Mouse (Mus musculus) frontal cortex, adult 2 months (tissue): ENCODE data around the gene Ostn. TPM values are rescaled to one million over a fixed set of nuclear protein-coding genes. Genes with fewer than 3 reads are reported as not detected.

Experiments
- DNase-seq, 2 experiments: peaks; one replicate each; pipeline ENCODE4 v3.0.0; 2022; ENCODE audit warnings: low spot score in 1 of 2; ENCODE audit errors: extremely low spot score in 1 of 2
- polyA plus RNA-seq: library from polyadenylated mRNA; depleted of rRNA; stranded (reverse); fragments of >200 nt; gene quantifications from 2 replicates; pipeline ENCODE4 v1.2.3, GENCODE M21; 2012; rRNA removed

Ostn gene
- polyA plus RNA-seq, 1 experiment, result 0.06 TPM

- no peak for DNase-seq
Observed at GRCm38 (mm10) chr16:27386850-27387407, 79.6 kb downstream of the Ostn start.

DNA sequence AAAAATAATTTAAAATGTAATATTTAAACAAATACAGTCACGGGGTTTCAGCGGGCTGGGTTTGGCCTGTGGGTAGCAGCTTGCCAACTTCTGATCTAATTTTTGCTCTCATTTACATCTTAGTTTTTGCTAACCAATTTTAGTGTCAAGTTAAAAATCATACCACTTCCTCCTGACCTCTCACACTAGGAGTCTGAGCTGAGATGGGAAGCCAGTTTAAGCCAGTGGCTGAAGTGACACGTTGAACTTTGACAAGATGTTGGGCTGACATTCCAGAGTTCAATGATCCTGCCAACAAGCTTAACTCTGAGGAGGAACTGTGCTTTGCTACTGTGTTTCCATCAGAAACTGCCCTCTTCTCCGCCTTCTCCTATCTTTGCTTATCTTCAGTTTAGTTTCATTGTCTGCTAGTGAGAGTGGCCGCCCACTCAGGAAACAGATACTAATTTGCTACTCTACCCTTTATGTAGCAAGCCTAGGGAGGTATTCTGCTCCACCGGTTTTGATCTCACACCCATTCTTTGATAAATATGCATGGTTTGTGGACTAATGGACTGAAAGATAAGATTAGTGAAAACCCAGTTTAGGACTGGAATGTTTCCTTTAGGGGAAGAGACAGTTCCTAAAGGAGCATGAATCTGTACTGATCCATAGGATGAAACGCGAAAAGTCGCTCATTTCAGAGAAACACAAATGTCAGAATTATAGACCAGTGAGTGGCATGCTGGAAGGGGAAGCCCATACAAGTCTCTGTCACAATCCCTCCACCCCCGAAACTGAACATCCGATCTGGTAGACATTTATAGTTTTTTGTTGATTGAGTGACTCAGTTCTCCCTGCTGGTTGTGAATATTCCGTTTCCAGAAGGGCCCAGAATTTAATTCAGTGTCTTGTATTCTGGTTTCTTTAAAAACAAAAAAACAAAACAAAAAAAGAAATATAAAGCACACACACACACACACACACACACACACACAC lies 80.6 kb downstream of the Ostn start:
- DNase-seq, result peak in 1 of 2 experiments; percentile 37

DNA sequence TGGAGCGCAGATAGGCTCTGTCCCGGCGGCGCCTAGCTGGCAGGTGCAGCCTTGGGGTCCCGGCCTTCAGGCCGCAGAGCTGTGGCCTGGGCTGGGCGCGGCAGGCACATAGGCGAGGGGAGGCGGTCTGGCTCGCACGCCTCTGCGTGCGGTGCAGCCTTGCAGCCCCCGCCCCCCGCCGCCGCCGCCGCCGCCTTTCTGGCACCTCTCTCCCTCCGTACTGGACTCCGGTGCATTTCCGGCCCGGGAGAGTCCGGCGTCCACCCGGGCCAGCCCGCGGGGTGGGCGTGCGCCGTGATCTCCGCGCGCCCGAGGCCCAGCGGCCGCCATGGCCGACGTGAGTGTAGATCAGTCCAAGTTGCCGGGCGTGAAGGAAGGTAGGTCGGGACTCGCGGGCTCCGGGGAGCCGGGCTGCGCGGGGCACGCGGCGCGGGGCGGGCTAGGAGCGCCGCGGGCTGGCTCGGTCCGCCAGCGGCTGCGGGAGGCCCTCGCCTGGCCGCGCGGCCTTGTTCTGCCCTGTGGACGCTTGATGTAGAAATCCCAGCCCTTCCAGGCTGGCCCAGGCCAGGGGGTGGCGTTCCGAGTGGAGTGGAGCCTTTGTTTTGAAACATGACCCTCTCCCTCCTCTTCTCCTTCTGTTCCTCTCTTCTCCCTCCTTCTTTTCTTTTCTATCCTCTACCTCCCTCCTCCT lies 81.6 kb downstream of the Ostn start, which contains the start of gene Ccdc50:
Gene Ccdc50, plus strand, starts transcription at position 109 of the 691 bp plus-strand sequence.
- peak; percentile 44 to 73 for DNase-seq

- DNase-seq, result no peak
Observed at GRCm38 (mm10) chr16:27389534-27390282, 82.4 kb downstream of the Ostn start.

GRCm38 (mm10) chr16:27390306-27390705 lies 83.0 kb downstream of the Ostn start:
- no peak for DNase-seq

DNA sequence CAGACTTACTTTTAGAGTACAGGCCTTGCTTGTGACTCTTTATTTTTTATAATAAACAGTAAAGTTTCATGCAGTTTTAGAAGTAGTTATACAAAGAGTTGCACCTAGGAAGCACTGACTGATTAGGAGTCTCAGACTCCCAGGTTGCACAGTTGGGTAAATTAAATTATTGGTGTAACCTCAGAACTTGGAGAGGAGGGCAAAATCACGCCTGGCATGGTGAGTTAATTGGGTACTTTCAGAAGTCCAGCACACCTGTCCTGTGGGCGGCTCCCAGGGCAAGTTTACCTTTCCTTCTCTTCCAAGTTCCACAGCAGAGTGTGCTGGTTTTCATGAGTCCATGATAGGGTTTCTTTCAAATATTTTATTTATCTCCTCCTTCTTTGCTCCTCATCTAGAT lies 84.6 kb downstream of the Ostn start:
- no peak for DNase-seq

DNA sequence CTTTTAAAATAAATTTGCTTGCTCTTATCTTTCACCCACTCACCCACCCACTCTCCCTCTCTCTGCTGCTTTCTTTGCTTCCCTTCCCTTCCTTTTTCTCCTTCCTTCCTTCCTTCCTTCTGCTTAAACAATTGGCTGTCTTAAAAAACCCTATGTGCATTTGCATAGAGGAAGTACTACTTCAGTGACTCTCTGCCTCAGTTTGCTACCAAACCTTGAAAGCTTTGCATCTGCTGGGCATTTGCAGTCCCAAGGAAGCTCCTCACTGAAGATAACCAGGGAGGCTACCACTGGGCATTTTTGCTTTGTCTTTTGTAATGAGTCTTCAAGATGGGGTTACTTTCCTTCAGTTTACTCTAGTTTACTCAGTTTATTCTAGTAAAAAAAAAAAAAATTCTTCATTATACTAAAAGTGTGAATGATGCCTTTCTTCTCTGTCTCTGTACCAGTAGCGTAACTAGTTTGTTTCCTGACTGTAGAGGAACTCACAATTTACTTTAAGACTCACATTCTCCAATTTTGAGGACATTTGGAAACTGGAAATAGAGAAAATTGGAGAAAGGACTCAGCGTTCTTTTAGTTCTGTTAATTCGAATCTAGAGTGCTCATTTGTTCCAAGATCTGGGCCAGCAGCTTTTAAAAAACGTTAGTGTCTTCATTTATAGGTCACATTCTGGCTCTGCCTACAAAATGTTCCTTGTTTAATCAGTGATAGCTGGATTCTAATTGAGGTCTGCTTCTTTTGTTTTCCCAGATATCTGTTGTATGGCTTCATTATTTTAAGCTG lies 88.2 kb downstream of the Ostn start:
- no peak for DNase-seq

DNA sequence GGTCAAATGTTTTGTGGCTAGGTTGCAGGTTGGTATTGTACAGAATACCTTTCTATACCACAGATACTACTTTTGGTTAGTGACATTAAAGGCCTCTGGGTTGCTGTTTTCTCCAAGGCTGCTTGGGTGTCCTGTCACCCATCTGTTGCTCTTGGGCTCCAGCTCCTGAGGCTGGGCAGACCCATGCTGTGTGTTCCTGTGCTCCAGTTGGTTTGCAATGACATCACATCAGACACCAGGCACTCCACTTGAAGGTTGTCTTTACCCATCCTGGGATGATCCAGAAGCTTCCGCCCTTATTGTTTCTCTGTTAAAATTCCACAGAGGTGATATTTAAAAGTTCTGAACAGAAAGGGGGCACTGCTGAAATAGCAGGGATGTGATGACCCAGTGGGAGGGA lies 89.7 kb downstream of the Ostn start:
- DNase-seq, result no peak

GRCm38 (mm10) chr16:27399026-27399718 lies 91.9 kb downstream of the Ostn start:
- no peak for DNase-seq

GRCm38 (mm10) chr16:27399719-27400253 lies 92.5 kb downstream of the Ostn start:
- DNase-seq, result no peak

Other genes with a start within 250 kb of the Ostn start
- gene Uts2b, start 62.8 kb downstream of the Ostn start, polyA plus RNA-seq, result not detected in 2 replicates
- gene Ccdc50, start 81.4 kb downstream of the Ostn start, polyA plus RNA-seq, result 27.3 and 30.5 TPM in 2 replicates